Mouse (Mus musculus): ENCODE data around the gene Sema5b. TPM values are rescaled to one million over a fixed set of nuclear protein-coding genes. Genes with fewer than 3 reads are reported as not detected.

Gene Sema5b
- polyA plus RNA-seq, 1 experiment from 2014 or later: 2.7 TPM

- Histone ChIP-seq H3K4me1 (ENCODE audit: insufficient read depth) (no peaks in the 10 kb centered on the region), H3K36me3 (ENCODE audit: insufficient read depth) (no peaks in the 10 kb centered on the region), H3K4me2 (no peak overlapping the region), H3K27ac (ENCODE audit: low read depth) (no peak overlapping the region), H3K9me3 (ENCODE audit: low read depth, low read length) (no peaks in the 10 kb centered on the region), H3K27me3 (ENCODE audit: insufficient read depth, low read length) (no peaks in the 10 kb centered on the region), H3K4me3 (ENCODE audit: low read depth, low read length) (no peak overlapping the region), H3K9ac (no peak overlapping the region)
- 80% methylated on average over 7 of the region's 7 CpGs for whole genome bisulfite sequencing
- no peak for ATAC-seq (ENCODE audit: insufficient read depth)
- no peak for TF ChIP-seq CTCF (IDR thresholded peaks at IDR 0.05; ENCODE audit: low read depth)
- no peak for DNase-seq
These were observed 150.7 kb downstream of the Sema5b start for GRCm38 (mm10) chr16:35691606-35692005.

- H3K4me1 ChIP-seq (ENCODE audit: insufficient read depth): no peaks in the 10 kb centered on the region
- no peak overlapping the region for H3K4me2 ChIP-seq
- no peak for TF ChIP-seq CTCF (IDR thresholded peaks at IDR 0.05; ENCODE audit: low read depth)
- H3K9ac ChIP-seq: no peak overlapping the region
- no peaks in the 10 kb centered on the region for H3K9me3 ChIP-seq (ENCODE audit: low read depth, low read length)
- DNase-seq (no peak), ATAC-seq (ENCODE audit: insufficient read depth) (no peak)
- H3K4me3 ChIP-seq (ENCODE audit: low read depth, low read length): no peak overlapping the region
- 89% methylated on average over 13 of the region's 13 CpGs for WGBS
- no peak overlapping the region for H3K27ac ChIP-seq (ENCODE audit: low read depth)
- 0 out of 2 replicates have a peak, but pooled peaks cover 6% of the 10 kb centered on the region for H3K36me3 ChIP-seq (ENCODE audit: insufficient read depth)
- no peaks in the 10 kb centered on the region for H3K27me3 ChIP-seq (ENCODE audit: insufficient read depth, low read length)
These were observed 153.4 kb downstream of the Sema5b start for GRCm38 (mm10) chr16:35694250-35694846.

GRCm38 (mm10) chr16:35696103-35696502, 155.2 kb downstream of the Sema5b start:
- Histone ChIP-seq H3K4me3 (ENCODE audit: low read depth, low read length) (no peak overlapping the region), H3K27me3 (ENCODE audit: insufficient read depth, low read length) (no peaks in the 10 kb centered on the region), H3K4me1 (ENCODE audit: insufficient read depth) (no peaks in the 10 kb centered on the region), H3K9ac (no peak overlapping the region), H3K27ac (ENCODE audit: low read depth) (no peak overlapping the region), H3K36me3 (ENCODE audit: insufficient read depth) (0 out of 2 replicates have a peak, but pooled peaks cover 6% of the 10 kb centered on the region), H3K9me3 (ENCODE audit: low read depth, low read length) (no peaks in the 10 kb centered on the region), H3K4me2 (no peak overlapping the region)
- ATAC-seq (ENCODE audit: insufficient read depth) (no peak), DNase-seq (no peak)
- 78% methylated on average over 2 of the region's 2 CpGs for WGBS
- TF ChIP-seq CTCF (IDR thresholded peaks at IDR 0.05; ENCODE audit: low read depth): no peak

GRCm38 (mm10) chr16:35701823-35702222, 160.9 kb downstream of the Sema5b start:
- 42% methylated on average over 11 of the region's 11 CpGs for WGBS
- TF ChIP-seq CTCF (IDR thresholded peaks at IDR 0.05; ENCODE audit: low read depth): no peak
- H3K4me1 ChIP-seq (ENCODE audit: insufficient read depth): no peaks in the 10 kb centered on the region

GRCm38 (mm10) chr16:35703763-35704679, 163.1 kb downstream of the Sema5b start:
- WGBS: 67% methylated on average over 16 of the region's 16 CpGs
- Histone ChIP-seq H3K27me3 (ENCODE audit: insufficient read depth, low read length) (no peaks in the 10 kb centered on the region), H3K36me3 (ENCODE audit: insufficient read depth) (no peaks in the 10 kb centered on the region), H3K9ac (no peak overlapping the region), H3K9me3 (ENCODE audit: low read depth, low read length) (no peaks in the 10 kb centered on the region), H3K4me3 (ENCODE audit: low read depth, low read length) (no peak overlapping the region), H3K4me1 (ENCODE audit: insufficient read depth) (no peaks in the 10 kb centered on the region), H3K27ac (ENCODE audit: low read depth) (no peak overlapping the region), H3K4me2 (no peak overlapping the region)
- no peak for DNase-seq
- no peak for ATAC-seq (ENCODE audit: insufficient read depth)
- no peak for TF ChIP-seq CTCF (IDR thresholded peaks at IDR 0.05; ENCODE audit: low read depth)

More at GRCm38 (mm10) chr16:35701823-35702222, 160.9 kb downstream of the Sema5b start:
- Histone ChIP-seq H3K4me2 (no peak overlapping the region), H3K36me3 (ENCODE audit: insufficient read depth) (0 out of 2 replicates have a peak, but pooled peaks cover 6% of the 10 kb centered on the region), H3K4me3 (ENCODE audit: low read depth, low read length) (no peak overlapping the region), H3K27ac (ENCODE audit: low read depth) (no peak overlapping the region), H3K9me3 (ENCODE audit: low read depth, low read length) (no peaks in the 10 kb centered on the region), H3K27me3 (ENCODE audit: insufficient read depth, low read length) (no peaks in the 10 kb centered on the region), H3K9ac (no peak overlapping the region)
- DNase-seq (no peak), ATAC-seq (ENCODE audit: insufficient read depth) (no peak)

- no peak for TF ChIP-seq CTCF (IDR thresholded peaks at IDR 0.05; ENCODE audit: low read depth)
- H3K27me3 ChIP-seq (ENCODE audit: insufficient read depth, low read length): no peaks in the 10 kb centered on the region
These were observed 163.9 kb downstream of the Sema5b start for GRCm38 (mm10) chr16:35704796-35705195.

GRCm38 (mm10) chr16:35707004-35707403, 166.1 kb downstream of the Sema5b start:
- no peak for TF ChIP-seq CTCF (IDR thresholded peaks at IDR 0.05; ENCODE audit: low read depth)
- DNase-seq (no peak), ATAC-seq (ENCODE audit: insufficient read depth) (no peak)
- Histone ChIP-seq H3K27me3 (ENCODE audit: insufficient read depth, low read length) (no peaks in the 10 kb centered on the region), H3K4me1 (ENCODE audit: insufficient read depth) (no peaks in the 10 kb centered on the region), H3K9me3 (ENCODE audit: low read depth, low read length) (no peaks in the 10 kb centered on the region), H3K27ac (ENCODE audit: low read depth) (no peak overlapping the region), H3K4me3 (ENCODE audit: low read depth, low read length) (no peak overlapping the region), H3K36me3 (ENCODE audit: insufficient read depth) (no peaks in the 10 kb centered on the region), H3K9ac (no peak overlapping the region), H3K4me2 (no peak overlapping the region)
- 78% methylated on average over 5 of the region's 5 CpGs for WGBS

More at GRCm38 (mm10) chr16:35704796-35705195, 163.9 kb downstream of the Sema5b start:
- 71% methylated on average over 14 of the region's 14 CpGs for WGBS
- Histone ChIP-seq H3K9ac (no peak overlapping the region), H3K9me3 (ENCODE audit: low read depth, low read length) (no peaks in the 10 kb centered on the region), H3K4me1 (ENCODE audit: insufficient read depth) (no peaks in the 10 kb centered on the region), H3K4me2 (no peak overlapping the region), H3K27ac (ENCODE audit: low read depth) (no peak overlapping the region), H3K4me3 (ENCODE audit: low read depth, low read length) (no peak overlapping the region), H3K36me3 (ENCODE audit: insufficient read depth) (no peaks in the 10 kb centered on the region)
- DNase-seq: no peak
- no peak for ATAC-seq (ENCODE audit: insufficient read depth)
